Mouse (Mus musculus) G1E (cell line): Measurements from ENCODE around the gene Kat6b. TPM values are rescaled to one million over a fixed set of nuclear protein-coding genes. Genes with fewer than 3 reads are reported as not detected.

Source experiments
- ATAC-seq: 2 replicates; pipeline ENCODE4 v1.8.0; 2016; ENCODE audit warnings: mild to moderate bottlenecking; ENCODE audit not compliant: insufficient number of reproducible peaks, poor library complexity, low FRiP score, severe bottlenecking; ENCODE audit errors: extremely low read depth
- DNase-seq: peaks from one replicate; pipeline ENCODE4 v3.0.0; 2012; ENCODE audit warnings: low spot score
- H3K27me3 ChIP-seq: 2 replicates; pipeline ENCODE4 v1.6.1; 2012; ENCODE audit warnings: mild to moderate bottlenecking, low read length, inconsistent platforms; ENCODE audit not compliant: insufficient read depth
- H3K36me3 ChIP-seq: replicated peaks from 2 replicates; pipeline ENCODE3; 2012; ENCODE audit warnings: mild to moderate bottlenecking, inconsistent platforms
- H3K4me1 ChIP-seq: 2 replicates; pipeline ENCODE4 v1.6.1; 2012; ENCODE audit warnings: low read depth, low read length, inconsistent platforms, mixed read lengths; ENCODE audit not compliant: insufficient read depth
- H3K4me3 ChIP-seq: 2 replicates; pipeline ENCODE4 v1.5.1; 2012; ENCODE audit warnings: low read depth, mild to moderate bottlenecking, inconsistent platforms, low read length, moderate library complexity, mixed read lengths
- H3K9me3 ChIP-seq: replicated peaks from 2 replicates; pipeline ENCODE4 v1.6.1; 2012; ENCODE audit warnings: inconsistent platforms
- CTCF ChIP-seq: IDR thresholded peaks from 2 replicates; pipeline ENCODE4 v1.5.1; 2012; ENCODE audit warnings: low read depth, low read length, inconsistent platforms, mixed read lengths
- GATA1 ChIP-seq: IDR thresholded peaks from 2 replicates; pipeline ENCODE4 v1.6.1; 2012; ENCODE audit warnings: borderline replicate concordance, low read length, inconsistent platforms, mixed read lengths
- GATA2 ChIP-seq: IDR thresholded peaks from 2 replicates; pipeline ENCODE4 v1.6.1; 2012; ENCODE audit warnings: low read depth, low read length, inconsistent platforms, borderline replicate concordance
- POLR2AphosphoS5 ChIP-seq: IDR thresholded peaks from 2 replicates; pipeline ENCODE4 v1.6.1; 2012; ENCODE audit warnings: low read depth, low read length, inconsistent platforms; ENCODE audit not compliant: insufficient replicate concordance
- TAL1 ChIP-seq: conservative IDR thresholded peaks from 2 replicates; pipeline ENCODE4 v1.6.1; 2012; ENCODE audit warnings: low read depth, low read length, inconsistent platforms, mixed read lengths
- polyA plus RNA-seq: library from polyadenylated mRNA; stranded (reverse); fragments of >175 nt; gene quantifications from 2 replicates; pipeline ENCODE4 v1.2.3, GENCODE M21; 2012
- total RNA-seq, 2 experiments: library from RNA; stranded (forward) in 1 of 2; stranded (reverse) in 1 of 2; fragments of 200-1000 nt in 1 of 2; fragments of >200 nt in 1 of 2; fragmentation: Nextera tagmentation in 1 of 2; gene quantifications; 2 replicates each; pipeline ENCODE4 v1.2.3; 2014 to 2017

Gene Kat6b
- total and polyA plus RNA-seq, 3 experiments, result 4.1 to 56.7 (median 17.8) TPM

GRCm38 (mm10) chr14:21501048-21501657, 19.9 kb downstream of the Kat6b start:
- Histone ChIP-seq H3K4me1 (peaks cover 75% of the 10 kb centered on the region), H3K9me3 (no peaks in the 10 kb centered on the region)
- peak; percentile 30; the same call in 1 of the 2 replicates for ATAC-seq

GRCm38 (mm10) chr14:21505036-21505435, 23.8 kb downstream of the Kat6b start:
- no peak overlapping the region for H3K4me3 ChIP-seq
- TF ChIP-seq GATA2 (no peak), CTCF (no peak), POLR2AphosphoS5 (no peak)
- ATAC-seq (no peak), DNase-seq (peak; percentile 53)
- H3K4me1 ChIP-seq, result peaks cover 42% of the 10 kb centered on the region
- no peaks in the 10 kb centered on the region for H3K27me3 ChIP-seq
- H3K9me3 ChIP-seq, result no peaks in the 10 kb centered on the region
- H3K36me3 ChIP-seq, result peaks cover 23% of the 10 kb centered on the region

More at GRCm38 (mm10) chr14:21501048-21501657, 19.9 kb downstream of the Kat6b start:
- TF ChIP-seq CTCF, result no peak
- no peak for TF ChIP-seq GATA1
- TF ChIP-seq TAL1, result no peak
- TF ChIP-seq GATA2, result no peak
- no peak for TF ChIP-seq POLR2AphosphoS5
- Histone ChIP-seq H3K27me3 (peaks cover 2% of the 10 kb centered on the region; the same call in 1 of the 2 replicates), H3K4me3 (peak overlapping the region; percentile 99), H3K36me3 (peaks cover 13% of the 10 kb centered on the region)
- peak; percentile 86 for DNase-seq

- TF ChIP-seq GATA2, result no peak
- Histone ChIP-seq H3K4me1 (peaks cover 38% of the 10 kb centered on the region), H3K27me3 (no peaks in the 10 kb centered on the region), H3K36me3 (peaks cover 27% of the 10 kb centered on the region), H3K9me3 (no peaks in the 10 kb centered on the region), H3K4me3 (no peak overlapping the region)
- no peak for ATAC-seq
- no peak for DNase-seq
These were observed 25.8 kb downstream of the Kat6b start for GRCm38 (mm10) chr14:21507046-21507445.

- DNase-seq (no peak), ATAC-seq (no peak)
- Histone ChIP-seq H3K4me1 (peaks cover 29% of the 10 kb centered on the region), H3K9me3 (no peaks in the 10 kb centered on the region), H3K4me3 (no peak overlapping the region), H3K36me3 (peaks cover 22% of the 10 kb centered on the region), H3K27me3 (no peaks in the 10 kb centered on the region)
- TF ChIP-seq CTCF (no peak), TAL1 (no peak), POLR2AphosphoS5 (no peak), GATA1 (no peak)
These were observed 28.1 kb downstream of the Kat6b start for GRCm38 (mm10) chr14:21509111-21509905.

GRCm38 (mm10) chr14:21511438-21511837, 30.2 kb downstream of the Kat6b start:
- ATAC-seq, result no peak
- Histone ChIP-seq H3K36me3 (peaks cover 25% of the 10 kb centered on the region), H3K27me3 (no peaks in the 10 kb centered on the region), H3K9me3 (no peaks in the 10 kb centered on the region), H3K4me3 (no peak overlapping the region), H3K4me1 (peaks cover 14% of the 10 kb centered on the region)
- no peak for DNase-seq
- no peak for TF ChIP-seq GATA2
- no peak for TF ChIP-seq GATA1
- TF ChIP-seq POLR2AphosphoS5, result no peak

GRCm38 (mm10) chr14:21515505-21515904, 34.3 kb downstream of the Kat6b start:
- Histone ChIP-seq H3K9me3 (no peaks in the 10 kb centered on the region), H3K27me3 (no peaks in the 10 kb centered on the region), H3K4me1 (peaks cover 31% of the 10 kb centered on the region), H3K4me3 (no peak overlapping the region), H3K36me3 (peaks cover 36% of the 10 kb centered on the region)
- TF ChIP-seq POLR2AphosphoS5 (no peak), GATA1 (no peak), GATA2 (no peak), TAL1 (no peak), CTCF (no peak)
- DNase-seq (no peak), ATAC-seq (no peak)
